Mouse (Mus musculus) MEL (cell line): ENCODE measurements at regions not wholly inside any gene's neighbourhood (a gene's known extent, or its start where the extent isn't known, plus 50 kb on each side); places are given as distances from the start of the nearest gene placed in this dataset.

ENCODE experiments used
- DNase-seq: peaks from one replicate; pipeline ENCODE4 v3.0.0; 2011; ENCODE audit warnings: low read depth, low spot score
- H3K27ac ChIP-seq: 2 replicates; pipeline ENCODE4 v1.5.1; 2012; ENCODE audit warnings: low read depth, mild to moderate bottlenecking, control low read depth, low read length, moderate library complexity; ENCODE audit not compliant: control insufficient read depth
- H3K27me3 ChIP-seq, 2 experiments: fragments of 150-350 bp in 1 of 2; sonication (generic) in 1 of 2; 2 replicates each; pipeline ENCODE4 v1.6.1; 2012; ENCODE audit warnings: low read length in 2 of 2, mild to moderate bottlenecking in 2 of 2, improper control_type of control experiment in 1 of 2, moderate library complexity in 1 of 2; ENCODE audit not compliant: insufficient read depth in 2 of 2, control insufficient read depth in 1 of 2
- H3K36me3 ChIP-seq, 2 experiments: 2 replicates each; pipeline ENCODE4 v1.6.1; 2012 to 2014; ENCODE audit warnings: low read length in 2 of 2, improper control_type of control experiment in 1 of 2, inconsistent platforms in 1 of 2, mild to moderate bottlenecking in 1 of 2; ENCODE audit not compliant: insufficient read depth in 2 of 2, control insufficient read depth in 1 of 2
- H3K4me1 ChIP-seq, 2 experiments: fragments of 150-350 bp in 1 of 2; sonication (generic) in 1 of 2; 2 replicates each; pipeline ENCODE4 v1.6.1; 2012; ENCODE audit warnings: low read length in 2 of 2, improper control_type of control experiment in 1 of 2, mild to moderate bottlenecking in 1 of 2; ENCODE audit not compliant: insufficient read depth in 2 of 2, control insufficient read depth in 1 of 2
- H3K4me3 ChIP-seq, 2 experiments: fragments of 150-350 bp in 1 of 2; sonication (generic) in 1 of 2; 2 replicates each; pipeline ENCODE4 v1.5.1; 2012; ENCODE audit warnings: low read depth in 2 of 2, low read length in 2 of 2, mild to moderate bottlenecking in 2 of 2, moderate library complexity in 2 of 2, control low read depth in 1 of 2, improper control_type of control experiment in 1 of 2; ENCODE audit not compliant: control insufficient read depth in 1 of 2, insufficient read depth in 1 of 2
- H3K79me2 ChIP-seq: 2 replicates; pipeline ENCODE4 v1.6.1; 2012; ENCODE audit warnings: mild to moderate bottlenecking, low read length, moderate library complexity; ENCODE audit not compliant: control insufficient read depth, poor library complexity, insufficient read depth
- H3K9ac ChIP-seq: 2 replicates; pipeline ENCODE4 v1.6.1; 2012; ENCODE audit warnings: low read depth, mild to moderate bottlenecking, control low read depth, low read length, moderate library complexity; ENCODE audit not compliant: control insufficient read depth, poor library complexity, severe bottlenecking
- H3K9me3 ChIP-seq: fragments of 150-350 bp; sonication (generic); replicated peaks from 2 replicates; pipeline ENCODE4 v1.6.1; 2012; ENCODE audit warnings: mild to moderate bottlenecking, low read length, improper control_type of control experiment, moderate library complexity; ENCODE audit not compliant: insufficient read depth
- CHD1 ChIP-seq: IDR thresholded peaks from 2 replicates; pipeline ENCODE4 v1.6.1; 2012; ENCODE audit warnings: low read depth, mild to moderate bottlenecking, inconsistent platforms, low read length, improper control_type of control experiment
- ELF1 ChIP-seq: IDR thresholded peaks from 2 replicates; pipeline ENCODE4 v1.6.1; 2014; ENCODE audit warnings: low read depth, mild to moderate bottlenecking, inconsistent platforms, low read length, improper control_type of control experiment, moderate library complexity
- EP300 ChIP-seq, 2 experiments: IDR thresholded peaks; 2 replicates each; pipeline ENCODE4 v1.6.1; 2011; ENCODE audit warnings: improper control_type of control experiment in 2 of 2, low read length in 2 of 2, low read depth in 1 of 2, mild to moderate bottlenecking in 1 of 2
- ETS1 ChIP-seq: IDR thresholded peaks from 2 replicates; pipeline ENCODE4 v1.6.1; 2012; ENCODE audit warnings: low read depth, mild to moderate bottlenecking, inconsistent platforms, low read length, improper control_type of control experiment, moderate library complexity
- GATA1 ChIP-seq: IDR thresholded peaks from 2 replicates; pipeline ENCODE4 v1.6.1; 2011; ENCODE audit warnings: low read depth, low read length, improper control_type of control experiment
- HCFC1 ChIP-seq: IDR thresholded peaks from 2 replicates; pipeline ENCODE4 v1.6.1; 2012; ENCODE audit warnings: low read depth, mild to moderate bottlenecking, inconsistent platforms, low read length, improper control_type of control experiment, moderate library complexity
- JUND ChIP-seq: IDR thresholded peaks from 2 replicates; pipeline ENCODE4 v1.6.1; 2011; ENCODE audit warnings: low read depth, mild to moderate bottlenecking, improper control_type of control experiment, low read length
- KAT2A ChIP-seq: conservative IDR thresholded peaks from 2 replicates; pipeline ENCODE4 v1.6.1; 2012; ENCODE audit warnings: low read depth, low read length, improper control_type of control experiment, inconsistent platforms
- MAX ChIP-seq: IDR thresholded peaks from 2 replicates; pipeline ENCODE4 v1.6.1; 2011; ENCODE audit warnings: low read length, improper control_type of control experiment
- MEF2A ChIP-seq: IDR thresholded peaks from 2 replicates; pipeline ENCODE4 v1.6.1; 2014; ENCODE audit warnings: low read depth, mild to moderate bottlenecking, inconsistent platforms, low read length, improper control_type of control experiment; ENCODE audit not compliant: poor library complexity, insufficient replicate concordance, severe bottlenecking; ENCODE audit errors: extremely low read depth
- POLR2AphosphoS5 ChIP-seq: IDR thresholded peaks from 2 replicates; pipeline ENCODE4 v1.6.1; 2012; ENCODE audit warnings: low read depth, borderline replicate concordance, mild to moderate bottlenecking, inconsistent platforms, low read length, moderate library complexity, mixed read lengths
- SIN3A ChIP-seq: IDR thresholded peaks from 2 replicates; pipeline ENCODE4 v1.6.1; 2012; ENCODE audit warnings: low read length, improper control_type of control experiment, inconsistent platforms
- USF1 ChIP-seq: IDR thresholded peaks from 2 replicates; pipeline ENCODE4 v1.6.1; 2014; ENCODE audit warnings: low read depth, mild to moderate bottlenecking, inconsistent platforms, low read length, improper control_type of control experiment, moderate library complexity
- USF2 ChIP-seq, 2 experiments: IDR thresholded peaks; 2 replicates each; pipeline ENCODE4 v1.6.1; 2011 to 2012; ENCODE audit warnings: improper control_type of control experiment in 2 of 2, low read length in 2 of 2, borderline replicate concordance in 1 of 2, inconsistent platforms in 1 of 2, low read depth in 1 of 2, mild to moderate bottlenecking in 1 of 2; ENCODE audit not compliant: insufficient read depth in 1 of 2
- ZC3H11A ChIP-seq: IDR thresholded peaks from 2 replicates; pipeline ENCODE4 v1.6.1; 2012; ENCODE audit warnings: low read depth, mild to moderate bottlenecking, inconsistent platforms, low read length, improper control_type of control experiment
- ZKSCAN1 ChIP-seq: IDR thresholded peaks from 2 replicates; pipeline ENCODE4 v1.6.1; 2012; ENCODE audit warnings: low read depth, mild to moderate bottlenecking, inconsistent platforms, low read length, improper control_type of control experiment, moderate library complexity
- ZMIZ1 ChIP-seq: IDR thresholded peaks from 2 replicates; pipeline ENCODE4 v1.6.1; 2012; ENCODE audit warnings: low read depth, mild to moderate bottlenecking, inconsistent platforms, low read length, improper control_type of control experiment, moderate library complexity

DNA sequence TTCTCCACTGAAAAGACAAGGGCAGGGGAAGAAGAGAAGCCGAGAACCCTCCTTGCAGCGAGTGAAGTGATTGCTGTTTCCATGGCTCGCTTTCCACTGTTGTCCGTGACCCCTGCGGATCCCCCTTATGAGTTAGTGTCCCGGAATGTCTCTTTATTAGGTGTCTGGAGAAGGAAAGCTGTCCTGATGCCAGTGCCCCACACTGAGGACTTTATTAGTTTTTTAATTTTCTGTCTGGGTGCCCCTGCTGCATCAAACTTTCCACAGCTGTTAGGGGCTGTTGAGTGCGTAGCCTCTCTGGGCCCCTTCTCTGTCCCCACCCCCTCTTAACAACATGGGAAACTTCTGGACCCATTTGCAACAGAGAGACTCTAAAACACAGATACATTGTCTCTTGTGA is 156.9 kb upstream of the Hes1 start:
- no peak overlapping the region for H3K27ac ChIP-seq
- DNase-seq: no peak
- no peaks in the 10 kb centered on the region for H3K79me2 ChIP-seq
- peaks cover 10 to 16% of the 10 kb centered on the region in 2 experiments for H3K27me3 ChIP-seq
- H3K9me3 ChIP-seq: no peaks in the 10 kb centered on the region
- no peaks in the 10 kb centered on the region for H3K4me1 ChIP-seq
- TF ChIP-seq KAT2A: no peak
- no peak for TF ChIP-seq GATA1
- TF ChIP-seq POLR2AphosphoS5: no peak
- TF ChIP-seq, all 39 proteins: peak for 0
- H3K9ac ChIP-seq: no peak overlapping the region
- H3K36me3 ChIP-seq: no peaks in the 10 kb centered on the region
- H3K4me3 ChIP-seq: no peak overlapping the region

DNA sequence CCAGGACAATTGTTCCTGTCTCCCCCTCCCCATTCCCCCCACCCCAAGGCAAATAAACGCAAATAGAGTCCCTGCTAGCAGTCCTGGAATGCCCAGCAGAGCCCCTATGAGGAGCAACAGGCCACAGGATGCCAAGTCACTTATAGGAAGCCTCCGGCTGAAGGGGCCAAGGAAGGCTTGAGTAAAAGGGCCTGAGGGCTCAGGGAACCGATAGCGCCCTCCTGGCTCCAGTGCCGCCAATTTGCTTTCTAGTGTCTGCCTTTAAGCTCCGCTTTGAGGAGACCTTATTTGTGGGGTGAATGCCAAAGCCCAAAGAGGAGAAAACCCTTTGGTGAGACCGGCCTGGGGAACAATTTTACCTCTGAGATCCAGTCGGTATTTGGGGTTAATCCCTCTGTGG is 156.2 kb upstream of the Hes1 start:
- Histone ChIP-seq H3K27ac (no peak overlapping the region), H3K4me3 (no peak overlapping the region), H3K27me3 (peaks cover 10 to 13% of the 10 kb centered on the region in 2 experiments), H3K79me2 (no peaks in the 10 kb centered on the region), H3K4me1 (no peaks in the 10 kb centered on the region), H3K9ac (no peak overlapping the region), H3K36me3 (no peaks in the 10 kb centered on the region), H3K9me3 (no peaks in the 10 kb centered on the region)
- no peak for DNase-seq
- TF ChIP-seq MEF2A: no peak
- TF ChIP-seq JUND: no peak
- TF ChIP-seq USF2 (IDR thresholded peaks at IDR 0.05; ENCODE audit: borderline replicate concordance in 1 of 2, insufficient read depth in 1 of 2, low read depth in 1 of 2, low read length in 2 of 2): no peak
- no peak for TF ChIP-seq USF1
- TF ChIP-seq MAX: no peak
- no peak for TF ChIP-seq EP300 (IDR thresholded peaks at IDR 0.05; ENCODE audit: low read depth in 1 of 2, low read length in 2 of 2)
- TF ChIP-seq ETS1: no peak
- no peak for TF ChIP-seq ZMIZ1
- TF ChIP-seq POLR2AphosphoS5: no peak
- no peak for TF ChIP-seq KAT2A
- TF ChIP-seq SIN3A: no peak
- TF ChIP-seq CHD1: no peak
- TF ChIP-seq ZC3H11A: no peak
- no peak for TF ChIP-seq ZKSCAN1
- TF ChIP-seq ELF1: no peak
- TF ChIP-seq HCFC1: no peak
